Mouse (Mus musculus): ENCODE data around the gene Tmem222.

The Tmem222 gene

GRCm38 (mm10) chr4:133282656-133283055, 5.1 kb upstream of the Tmem222 start:
- no peak for DNase-seq (ENCODE audit: low spot score)

DNA sequence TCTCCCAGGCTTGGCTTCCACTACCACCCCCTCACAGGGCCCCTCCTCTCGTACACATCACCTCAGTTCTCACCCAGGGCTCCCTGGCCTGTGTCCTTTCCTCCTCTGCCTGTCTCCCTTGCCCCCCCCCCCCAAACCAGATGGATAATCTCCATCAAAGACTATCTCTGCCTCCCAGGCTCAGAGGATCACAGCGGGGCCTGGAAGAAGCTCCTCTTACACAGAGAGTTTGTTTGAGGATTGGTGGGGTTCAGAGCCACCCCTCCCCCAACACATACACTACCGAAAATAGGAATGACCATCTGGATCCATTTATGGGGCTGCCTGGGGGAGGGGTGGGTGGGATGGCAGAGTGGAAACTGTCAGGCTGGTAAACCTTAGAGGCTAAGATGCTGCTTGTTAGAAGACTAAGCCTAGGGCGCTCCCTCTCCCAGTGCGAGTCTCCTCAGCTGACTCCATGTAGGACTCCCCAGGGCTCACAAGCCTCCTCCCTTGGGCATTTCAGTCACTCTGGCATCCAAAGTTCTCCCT, 4.4 kb upstream of the Tmem222 start:
- DNase-seq (ENCODE audit: low spot score) = no peak

- no peak for DNase-seq (ENCODE audit: low spot score)
Measured at GRCm38 (mm10) chr4:133281513-133281912, 3.9 kb upstream of the Tmem222 start.

DNA sequence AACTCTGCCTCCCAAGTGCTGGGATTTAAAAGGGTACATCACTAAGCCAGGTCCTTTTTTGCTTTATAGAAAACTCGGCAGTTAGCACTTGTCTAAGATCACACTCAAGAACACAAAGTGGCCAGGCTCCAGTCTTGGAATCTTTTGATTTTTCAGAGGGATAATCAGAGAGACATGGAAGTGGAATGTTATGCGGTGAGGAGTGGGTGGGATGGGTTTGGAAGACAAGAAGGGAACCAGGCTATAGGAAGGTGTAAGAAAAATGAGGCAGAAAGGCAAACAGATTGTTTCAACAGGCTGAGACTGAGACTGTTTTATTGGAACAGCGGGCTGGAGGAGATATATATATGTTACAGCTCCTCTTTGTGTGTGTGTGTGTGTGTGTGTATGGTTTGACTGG, 890 bp upstream of the Tmem222 start:
- DNase-seq (ENCODE audit: low spot score) = no peak

- no peak for DNase-seq (ENCODE audit: low spot score)
Measured at GRCm38 (mm10) chr4:133278067-133278466, 475 bp upstream of the Tmem222 start.

DNA sequence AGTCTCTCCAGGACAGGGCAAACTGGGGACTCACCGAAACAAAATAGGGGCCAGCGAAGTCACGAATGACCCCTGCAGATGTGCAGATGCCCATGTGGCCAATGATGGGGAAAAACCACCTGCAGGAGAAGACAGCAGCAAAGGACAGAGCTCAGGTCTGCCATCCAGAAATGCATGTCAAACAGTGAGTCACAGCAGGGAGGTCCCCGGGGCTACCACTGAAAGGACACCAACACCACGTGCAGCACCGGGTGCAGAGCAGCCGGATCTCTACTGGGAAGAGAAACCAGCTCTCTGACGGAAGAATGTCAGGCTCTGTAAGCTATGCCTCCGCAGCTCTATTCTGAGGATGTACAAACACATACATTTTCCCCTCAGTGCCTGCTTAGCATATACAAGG, 6.7 kb downstream of the Tmem222 start:
- DNase-seq (ENCODE audit: low spot score) = no peak

DNA sequence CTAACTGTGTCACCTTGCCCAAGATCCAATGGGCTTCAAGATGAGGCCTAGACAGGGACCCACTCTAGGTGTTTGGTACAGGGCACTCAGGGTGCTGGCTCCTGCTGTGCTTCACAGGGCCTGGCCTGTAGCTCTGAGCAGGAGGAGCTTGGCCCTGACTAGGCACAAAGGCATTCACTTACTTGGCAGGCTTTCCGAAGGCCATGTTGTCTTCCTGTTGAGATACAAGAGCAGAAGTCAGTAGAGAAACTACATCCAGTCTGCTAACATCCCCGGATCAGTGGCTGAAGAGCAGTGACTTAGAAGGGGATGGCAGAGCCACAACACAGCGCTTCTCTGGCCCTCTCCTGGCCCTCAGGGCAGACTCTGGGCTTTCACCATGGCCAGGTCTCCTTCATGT, 8.0 kb downstream of the Tmem222 start:
- no peak for DNase-seq (ENCODE audit: low spot score)

DNA sequence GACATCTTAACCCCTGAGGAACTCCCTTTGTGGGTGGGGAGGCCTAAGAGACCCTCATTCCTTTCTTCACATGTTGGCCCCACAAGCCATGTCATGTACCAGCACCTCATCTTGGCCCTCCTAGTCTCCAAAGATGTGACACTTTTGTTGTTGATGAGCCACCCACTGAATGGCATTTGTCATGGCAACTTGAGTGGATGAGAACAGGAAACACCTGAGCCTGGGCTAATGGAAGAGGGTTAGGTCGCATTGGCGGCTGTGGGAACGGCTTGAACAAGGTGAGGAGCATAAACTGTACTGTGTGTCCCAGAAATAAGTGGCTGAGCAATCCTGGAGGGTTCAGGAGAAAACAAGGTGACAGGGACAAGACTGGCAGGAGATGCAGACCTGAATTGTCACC, 8.7 kb downstream of the Tmem222 start:
- no peak for DNase-seq (ENCODE audit: low spot score)

- no peak for DNase-seq (ENCODE audit: low spot score)
Measured at GRCm38 (mm10) chr4:133266248-133266880, 11.2 kb downstream of the Tmem222 start.

DNA sequence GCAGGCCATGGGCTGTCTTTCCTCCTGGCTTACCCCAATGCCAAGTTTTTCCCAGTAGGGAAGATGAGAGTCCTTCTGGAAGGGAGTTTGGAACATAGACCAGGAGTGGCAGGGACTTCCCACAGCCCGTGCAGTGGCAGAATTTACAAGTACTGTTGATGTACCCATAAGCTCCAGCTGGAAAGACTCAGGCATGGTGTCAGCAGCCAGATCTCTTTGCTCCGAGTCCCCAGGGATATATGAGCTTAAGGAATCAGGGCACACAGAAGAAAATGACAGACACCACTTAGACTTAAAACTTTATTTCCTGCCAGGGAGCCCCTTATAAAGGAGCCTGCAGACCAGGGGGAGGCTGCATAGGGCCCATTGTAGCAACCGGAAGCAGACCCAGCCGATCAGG, 11.8 kb downstream of the Tmem222 start:
- DNase-seq (ENCODE audit: low spot score) = no peak

- DNase-seq (ENCODE audit: low spot score) = no peak
Measured at GRCm38 (mm10) chr4:133265297-133265696, 12.3 kb downstream of the Tmem222 start.

- no peak for DNase-seq (ENCODE audit: low spot score)
Measured at GRCm38 (mm10) chr4:133264559-133264958, 13.0 kb downstream of the Tmem222 start.

DNA sequence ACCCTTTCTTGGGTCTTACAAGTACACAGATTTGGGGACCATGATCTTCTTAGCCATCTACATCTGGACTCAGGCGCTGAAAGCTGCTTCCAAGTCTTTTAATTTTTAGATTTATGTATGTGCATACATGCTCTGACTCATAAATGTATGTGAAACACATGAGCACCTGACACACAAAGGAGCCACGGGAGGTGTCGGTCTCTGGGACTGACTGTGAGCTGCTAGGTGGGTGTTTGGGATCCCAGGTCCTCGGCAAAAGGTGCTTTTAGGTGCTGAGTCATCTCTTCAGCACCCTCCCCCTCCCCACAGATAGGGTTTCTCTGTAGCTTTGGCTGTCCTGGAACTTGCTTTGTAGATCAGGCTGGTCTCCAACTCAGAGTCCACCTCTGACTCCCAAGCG, 13.8 kb downstream of the Tmem222 start:
- DNase-seq (ENCODE audit: low spot score) = no peak

- no peak for DNase-seq (ENCODE audit: low spot score)
Measured at GRCm38 (mm10) chr4:133262882-133263281, 14.7 kb downstream of the Tmem222 start, which contains the start of gene Sytl1. Sytl1 (minus strand) TSS chr4:133263113.

DNA sequence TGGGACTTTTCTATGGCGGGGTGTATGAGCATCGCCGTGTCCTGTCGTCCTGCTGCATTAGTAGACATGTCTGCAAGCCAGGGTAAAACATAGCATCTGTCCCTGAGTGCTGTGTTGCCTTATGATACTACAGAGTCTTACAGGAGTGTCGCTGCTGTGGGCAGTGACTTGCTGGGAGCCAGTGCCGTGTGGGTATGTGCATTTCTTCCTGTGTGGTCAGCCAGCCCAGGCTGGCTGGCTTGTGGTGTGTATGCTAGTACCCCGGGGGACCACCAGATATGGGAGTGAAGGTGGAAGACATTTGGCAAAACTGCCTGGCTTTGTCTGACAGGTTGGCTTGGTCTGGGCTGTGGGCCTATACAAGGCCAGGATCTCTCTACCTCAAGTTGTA, 15.2 kb downstream of the Tmem222 start:
- DNase-seq (ENCODE audit: low spot score) = no peak

- no peak for DNase-seq (ENCODE audit: low spot score)
Measured at GRCm38 (mm10) chr4:133261641-133262374, 15.8 kb downstream of the Tmem222 start.

- no peak for DNase-seq (ENCODE audit: low spot score)
Measured at GRCm38 (mm10) chr4:133257798-133258408, 19.7 kb downstream of the Tmem222 start.

- DNase-seq (ENCODE audit: low spot score) = no peak
Measured at GRCm38 (mm10) chr4:133257230-133257629, 20.4 kb downstream of the Tmem222 start.

DNA sequence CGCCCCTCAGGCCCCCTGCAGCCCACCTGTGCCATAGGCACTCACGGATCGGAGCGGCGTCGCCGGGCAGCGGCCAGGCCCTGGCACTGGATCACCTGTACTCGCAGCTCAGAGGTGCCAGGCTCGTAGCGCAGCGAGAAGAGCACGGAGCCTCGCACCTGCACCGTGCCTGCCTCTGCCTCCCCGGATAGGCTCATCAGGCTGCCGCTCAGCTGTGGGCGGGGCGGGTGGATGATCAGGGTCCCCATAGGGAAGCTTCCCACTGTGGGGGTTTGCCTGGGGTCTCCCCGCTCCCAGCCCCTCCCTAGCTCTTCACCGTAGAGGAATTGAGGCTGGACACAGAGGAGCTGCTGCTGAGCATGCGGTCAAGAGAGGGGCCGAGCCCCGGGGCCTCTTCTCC, 20.8 kb downstream of the Tmem222 start:
- DNase-seq (ENCODE audit: low spot score) = no peak

GRCm38 (mm10) chr4:133255392-133255791, 22.2 kb downstream of the Tmem222 start:
- no peak for DNase-seq (ENCODE audit: low spot score)

DNA sequence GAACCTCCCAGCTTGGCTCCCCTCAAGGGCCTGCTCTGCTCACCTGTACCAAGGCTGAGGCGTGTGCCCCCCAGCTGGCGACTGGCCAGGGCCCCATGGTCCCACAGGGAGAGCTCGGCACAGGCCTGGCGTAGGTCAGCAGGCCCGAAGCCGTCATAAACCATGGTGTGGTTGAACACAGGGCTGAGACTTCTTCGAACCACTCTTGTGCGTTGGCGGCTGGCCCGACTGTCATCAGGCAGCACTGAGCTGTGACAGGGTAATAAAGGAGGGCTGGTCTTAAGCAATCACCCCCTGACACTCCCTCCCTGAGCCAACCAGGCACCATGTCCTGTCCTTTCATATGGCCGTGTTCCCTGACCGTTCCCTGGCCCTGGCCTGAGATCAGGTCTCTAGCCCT, 24.2 kb downstream of the Tmem222 start:
- no peak for DNase-seq (ENCODE audit: low spot score)

- no peak for DNase-seq (ENCODE audit: low spot score)
Measured at GRCm38 (mm10) chr4:133252089-133252488, 25.5 kb downstream of the Tmem222 start.

DNA sequence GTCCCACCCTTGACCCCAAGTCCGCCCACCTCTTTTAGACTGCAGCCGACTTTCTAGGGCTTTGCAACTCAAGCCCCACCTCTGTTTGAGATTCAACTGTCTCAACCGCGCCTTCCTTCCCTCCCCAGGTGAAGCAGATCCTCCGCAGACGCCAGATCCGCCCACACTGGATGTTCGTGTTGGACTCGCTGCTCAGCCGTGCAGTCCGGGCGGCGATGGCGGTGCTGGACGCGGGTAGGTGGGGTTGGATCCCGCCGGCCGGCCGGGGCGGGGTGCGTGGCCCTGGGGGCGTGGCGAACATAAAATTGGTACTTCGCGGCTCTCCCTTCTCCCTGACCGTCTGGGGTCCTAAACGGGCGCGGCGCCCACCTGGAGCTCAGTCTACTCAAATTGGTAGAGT, 26.4 kb downstream of the Tmem222 start:
- DNase-seq (ENCODE audit: low spot score) = no peak

Data from left cerebral cortex, adult 11 months (tissue).